Mouse (Mus musculus) bone marrow macrophage, adult 2 months (primary cell): ENCODE data around the gene Lrrc4.

Experiments used
- CTCF ChIP-seq: IDR thresholded peaks from 2 replicates; pipeline ENCODE4 v1.5.1; 2012; ENCODE audit warnings: low read depth, mild to moderate bottlenecking, low read length, moderate library complexity
- POLR2A ChIP-seq: IDR thresholded peaks from 2 replicates; pipeline ENCODE4 v1.6.1; 2012; ENCODE audit warnings: mild to moderate bottlenecking, low read depth, low read length, borderline replicate concordance

DNA sequence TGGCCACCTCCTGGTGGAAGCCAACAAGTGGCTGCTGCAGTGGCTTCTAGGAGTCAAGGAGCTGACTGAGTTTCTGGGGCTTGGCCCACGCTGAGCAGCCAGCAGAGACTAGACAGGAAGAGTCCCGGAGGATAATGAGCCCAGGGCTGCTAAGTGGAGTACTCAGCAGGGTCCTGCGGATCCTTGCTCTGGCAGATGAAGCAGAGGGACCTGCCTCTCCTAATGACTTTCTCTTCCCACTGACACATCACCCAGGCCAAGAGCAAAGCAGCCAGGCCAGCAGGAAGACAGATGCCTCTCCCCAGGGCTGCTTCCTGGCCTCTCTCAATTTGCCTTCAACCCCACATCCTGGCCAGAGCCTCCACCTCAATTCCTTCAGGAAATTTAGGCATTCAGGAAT, 23.9 kb upstream of the Lrrc4 start:
- TF ChIP-seq CTCF, result no peak
- no peak for TF ChIP-seq POLR2A
